Mouse (Mus musculus) liver, adult 2 months (tissue): ENCODE results near the gene Cyth3. TPM values are rescaled to one million over a fixed set of nuclear protein-coding genes. Genes with fewer than 3 reads are reported as not detected.

Source experiments
- DNase-seq: peaks from one replicate; pipeline ENCODE4 v3.0.0-alpha.2; 2011; ENCODE audit warnings: low read depth, low spot score; ENCODE audit errors: extremely low read depth
- H3K27ac ChIP-seq: fragments of 200-500 bp; replicated peaks from 2 replicates; pipeline ENCODE4 v1.5.1; 2012; ENCODE audit warnings: low read depth, mild to moderate bottlenecking, control low read depth, inconsistent platforms, low read length; ENCODE audit not compliant: insufficient read depth
- H3K27me3 ChIP-seq: fragments of 200-500 bp; 2 replicates; pipeline ENCODE4 v1.6.1; 2012; ENCODE audit warnings: mild to moderate bottlenecking, moderate library complexity, low read length, inconsistent platforms; ENCODE audit not compliant: control insufficient read depth, insufficient read depth
- H3K36me3 ChIP-seq: fragments of 200-500 bp; 2 replicates; pipeline ENCODE4 v1.6.1; 2012; ENCODE audit warnings: low read length, inconsistent platforms; ENCODE audit not compliant: control insufficient read depth, insufficient read depth
- H3K4me1 ChIP-seq: fragments of 200-500 bp; 2 replicates; pipeline ENCODE4 v1.6.1; 2011; ENCODE audit warnings: low read length; ENCODE audit not compliant: control insufficient read depth, insufficient read depth
- H3K4me3 ChIP-seq: fragments of 200-500 bp; 2 replicates; pipeline ENCODE4 v1.5.1; 2011; ENCODE audit warnings: low read depth, mild to moderate bottlenecking, control low read depth, low read length, moderate library complexity; ENCODE audit not compliant: insufficient read depth
- H3K79me2 ChIP-seq: fragments of 200-500 bp; 2 replicates; pipeline ENCODE4 v1.6.1; 2012; ENCODE audit warnings: inconsistent platforms, mild to moderate bottlenecking, low read length, moderate library complexity; ENCODE audit not compliant: control insufficient read depth, insufficient read depth
- H3K9ac ChIP-seq: fragments of 200-500 bp; 2 replicates; pipeline ENCODE4 v1.6.1; 2012; ENCODE audit warnings: low read depth, mild to moderate bottlenecking, control low read depth, inconsistent platforms, low read length
- CTCF ChIP-seq: fragments of 200-500 bp; IDR thresholded peaks from 2 replicates; pipeline ENCODE4 v1.5.1; 2011; ENCODE audit warnings: low read depth, low read length, control low read depth
- POLR2A ChIP-seq: fragments of 200-500 bp; IDR thresholded peaks from 2 replicates; pipeline ENCODE4 v1.6.1; 2011; ENCODE audit warnings: low read length, control low read depth; ENCODE audit not compliant: insufficient read depth; ENCODE audit errors: extremely low read depth
- WGBS: fragments of 180-500 bp; shearing (Covaris S2); methylation state at CpG from one replicate; pipeline ENCODE4 v1.1.7; 2018; 5-methylcytosine and 5-hydroxymethylcytosine counted together
- polyA plus RNA-seq: library from polyadenylated mRNA; depleted of rRNA; stranded (reverse); fragments of >200 nt; gene quantifications from 2 replicates; pipeline ENCODE4 v1.2.3, GENCODE M21; 2012
- total RNA-seq: library from RNA; depleted of rRNA; stranded (reverse); fragments of >200 nt; gene quantifications from 2 replicates; pipeline ENCODE4 v1.2.3, GENCODE M21; 2014

Cyth3 gene
- total and polyA plus RNA-seq, 2 experiments: 2.9 to 4.4 TPM

- no peaks in the 10 kb centered on the region for H3K36me3 ChIP-seq
- H3K27ac ChIP-seq: no peak overlapping the region
- 59% methylated on average over 19 of the region's 19 CpGs for WGBS
- peaks cover 6% of the 10 kb centered on the region for H3K79me2 ChIP-seq
- 0 out of 2 replicates have a peak, but pooled peaks cover 4% of the 10 kb centered on the region for H3K4me1 ChIP-seq
- TF ChIP-seq CTCF (no peak), POLR2A (no peak)
- H3K27me3 ChIP-seq: no peaks in the 10 kb centered on the region
- DNase-seq: no peak
- H3K9ac ChIP-seq: no peak overlapping the region
- no peak overlapping the region; the same call in 1 of the 2 replicates for H3K4me3 ChIP-seq
Measured at GRCm38 (mm10) chr5:143623356-143624295, 1.4 kb downstream of the Cyth3 start.

GRCm38 (mm10) chr5:143624449-143624848, 2.2 kb downstream of the Cyth3 start:
- Histone ChIP-seq H3K4me1 (0 out of 2 replicates have a peak, but pooled peaks cover 4% of the 10 kb centered on the region), H3K9ac (no peak overlapping the region), H3K27ac (no peak overlapping the region), H3K4me3 (no peak overlapping the region), H3K36me3 (no peaks in the 10 kb centered on the region), H3K79me2 (peaks cover 9% of the 10 kb centered on the region), H3K27me3 (no peaks in the 10 kb centered on the region)
- DNase-seq: no peak
- WGBS: 94% methylated on average over 3 of the region's 3 CpGs
- TF ChIP-seq CTCF (no peak), POLR2A (no peak)

- H3K9ac ChIP-seq: no peak overlapping the region
- H3K4me3 ChIP-seq: no peak overlapping the region
Measured at GRCm38 (mm10) chr5:143625497-143625896, 3.2 kb downstream of the Cyth3 start.

GRCm38 (mm10) chr5:143625940-143626588, 3.8 kb downstream of the Cyth3 start:
- H3K4me3 ChIP-seq: no peak overlapping the region
- H3K27me3 ChIP-seq: no peaks in the 10 kb centered on the region
- DNase-seq: no peak
- peak overlapping the region; percentile 51 for H3K9ac ChIP-seq
- peaks cover 12% of the 10 kb centered on the region for H3K79me2 ChIP-seq
- WGBS: 76% methylated on average over 11 of the region's 11 CpGs
- H3K36me3 ChIP-seq: no peaks in the 10 kb centered on the region
- peak overlapping the region; percentile 68 for H3K27ac ChIP-seq
- 0 out of 2 replicates have a peak, but pooled peaks cover 4% of the 10 kb centered on the region for H3K4me1 ChIP-seq
- TF ChIP-seq CTCF: no peak
- no peak for TF ChIP-seq POLR2A

More at GRCm38 (mm10) chr5:143625497-143625896, 3.2 kb downstream of the Cyth3 start:
- no peak for DNase-seq
- H3K4me1 ChIP-seq: 0 out of 2 replicates have a peak, but pooled peaks cover 4% of the 10 kb centered on the region
- peak overlapping the region; percentile 68; the same call in 1 of the 2 replicates for H3K27ac ChIP-seq
- no peaks in the 10 kb centered on the region for H3K36me3 ChIP-seq
- H3K27me3 ChIP-seq: no peaks in the 10 kb centered on the region
- H3K79me2 ChIP-seq: peaks cover 12% of the 10 kb centered on the region
- TF ChIP-seq CTCF: no peak
- WGBS: 86% methylated on average over 12 of the region's 12 CpGs

GRCm38 (mm10) chr5:143627507-143627906, 5.3 kb downstream of the Cyth3 start:
- Histone ChIP-seq H3K79me2 (peaks cover 11% of the 10 kb centered on the region), H3K27ac (no peak overlapping the region), H3K36me3 (no peaks in the 10 kb centered on the region), H3K4me3 (no peak overlapping the region), H3K9ac (no peak overlapping the region), H3K27me3 (no peaks in the 10 kb centered on the region), H3K4me1 (peaks cover 7% of the 10 kb centered on the region)
- WGBS: 97% methylated on average over 6 of the region's 6 CpGs
- TF ChIP-seq CTCF: peak; percentile 47; the same call in 1 of the 2 replicates
- no peak for TF ChIP-seq POLR2A
- DNase-seq: no peak

GRCm38 (mm10) chr5:143627926-143628325, 5.7 kb downstream of the Cyth3 start:
- Histone ChIP-seq H3K27me3 (no peaks in the 10 kb centered on the region), H3K79me2 (peaks cover 7% of the 10 kb centered on the region), H3K36me3 (no peaks in the 10 kb centered on the region), H3K9ac (no peak overlapping the region), H3K4me3 (no peak overlapping the region), H3K27ac (no peak overlapping the region), H3K4me1 (peaks cover 9% of the 10 kb centered on the region)
- DNase-seq: no peak
- TF ChIP-seq CTCF: no peak
- WGBS: 80% methylated on average over 1 of the region's 1 CpGs
